Mouse (Mus musculus) testis, postnatal 14 days (tissue): ENCODE data around the gene Gm5926.
"Not testable (repeated sequence)": the region's sequence is repeated elsewhere in the genome, so short reads cannot be mapped to it uniquely, and the experiment has no call there.

ENCODE experiments used
- DNase-seq: peaks from one replicate; pipeline ENCODE4 v3.0.0; 2021; ENCODE audit warnings: low spot score

Gene Gm5926

DNA sequence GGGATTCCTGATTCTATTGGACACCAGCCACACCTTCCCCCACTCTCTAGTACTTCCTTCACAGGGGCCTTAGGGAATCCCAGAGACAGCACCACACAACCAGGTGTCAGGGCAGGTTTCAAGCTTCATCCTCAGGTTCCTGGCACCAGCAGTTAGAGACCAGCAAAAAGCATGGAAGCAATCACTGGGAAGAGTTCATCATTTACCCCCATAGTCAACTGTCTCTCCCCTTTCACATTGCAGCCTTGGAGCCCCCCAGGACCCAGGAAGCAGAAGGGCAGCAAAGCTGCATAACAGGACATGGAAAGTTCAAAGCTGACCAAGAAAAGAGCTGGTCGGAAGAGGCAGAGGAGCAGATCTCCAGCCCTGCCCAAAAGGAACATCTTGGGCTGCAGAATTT, at the start of gene Gm5926:
Gene Gm5926, plus strand, starts transcription at position 301 of the 400 bp plus-strand sequence.
- not testable (repeated sequence) for DNase-seq

DNA sequence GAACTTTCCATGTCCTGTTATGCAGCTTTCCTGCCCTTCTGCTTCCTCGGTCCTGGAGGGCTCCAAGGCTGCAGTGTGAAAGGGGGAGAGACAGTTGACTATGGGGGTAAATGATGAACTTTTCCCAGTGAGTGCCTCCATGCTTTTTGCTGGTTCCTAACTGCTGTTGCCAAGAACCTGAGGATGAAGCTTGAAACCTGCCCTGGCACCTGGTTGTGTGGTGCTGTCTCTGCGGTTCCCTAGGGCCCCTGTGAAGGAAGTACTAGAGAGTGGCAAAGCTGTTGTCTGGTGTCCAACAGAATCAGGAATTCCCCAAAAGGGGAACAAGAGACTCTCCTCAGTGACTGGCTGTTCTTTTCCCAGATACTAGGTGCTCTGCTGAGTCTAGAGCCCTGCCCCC, 49.5 kb upstream of the Gm5926 start:
- DNase-seq = not testable (repeated sequence)

DNA sequence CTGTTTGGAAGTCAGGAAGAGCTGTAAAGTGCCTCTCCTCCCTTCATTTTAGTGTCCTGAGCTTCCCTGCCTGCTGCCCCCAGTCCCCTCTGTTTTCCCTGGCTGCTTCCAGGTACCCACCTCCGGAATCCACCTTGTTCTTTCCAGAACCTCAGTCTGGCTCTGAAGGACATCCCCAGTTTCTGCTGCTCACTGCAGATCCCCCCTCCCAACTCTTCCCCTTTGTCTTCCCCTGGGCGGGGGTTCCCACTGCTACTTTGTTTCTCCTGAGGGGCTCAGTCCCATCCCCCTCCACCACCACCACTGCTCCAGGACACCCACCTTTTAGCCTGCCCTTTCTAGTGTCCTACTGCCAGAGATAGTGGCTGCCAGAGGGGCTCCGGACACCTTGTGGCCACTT, 49.1 kb upstream of the Gm5926 start:
- not testable (repeated sequence) for DNase-seq
